Mouse (Mus musculus): ENCODE data around the gene Cped1.
A peak's percentile ranks its signal among the peaks of the same experiment; 100 is the strongest.
"Not testable (repeated sequence)": the region's sequence is repeated elsewhere in the genome, so short reads cannot be mapped to it uniquely, and the experiment has no call there.

Gene Cped1

DNA sequence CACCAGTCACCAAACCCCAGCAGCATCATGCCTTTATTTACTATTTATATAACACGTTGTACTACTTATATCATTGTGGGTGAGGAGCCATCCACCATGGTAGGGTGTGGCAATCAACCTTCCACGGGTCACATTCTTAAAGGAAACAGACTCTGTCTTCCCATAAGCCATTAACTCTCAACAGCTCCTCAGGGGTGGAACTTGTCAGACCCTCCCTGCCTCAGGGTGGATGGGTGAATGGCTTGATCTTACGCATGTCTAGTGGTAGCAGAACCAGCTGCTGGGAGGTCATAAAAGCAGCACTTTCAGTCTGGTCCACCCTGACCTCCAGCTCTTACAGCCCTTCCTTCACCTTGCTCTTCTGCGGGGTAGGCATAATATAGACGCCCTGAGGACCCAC lies 100.3 kb downstream of the Cped1 start:
- DNase-seq (ENCODE audit: low spot score) = no peak

DNA sequence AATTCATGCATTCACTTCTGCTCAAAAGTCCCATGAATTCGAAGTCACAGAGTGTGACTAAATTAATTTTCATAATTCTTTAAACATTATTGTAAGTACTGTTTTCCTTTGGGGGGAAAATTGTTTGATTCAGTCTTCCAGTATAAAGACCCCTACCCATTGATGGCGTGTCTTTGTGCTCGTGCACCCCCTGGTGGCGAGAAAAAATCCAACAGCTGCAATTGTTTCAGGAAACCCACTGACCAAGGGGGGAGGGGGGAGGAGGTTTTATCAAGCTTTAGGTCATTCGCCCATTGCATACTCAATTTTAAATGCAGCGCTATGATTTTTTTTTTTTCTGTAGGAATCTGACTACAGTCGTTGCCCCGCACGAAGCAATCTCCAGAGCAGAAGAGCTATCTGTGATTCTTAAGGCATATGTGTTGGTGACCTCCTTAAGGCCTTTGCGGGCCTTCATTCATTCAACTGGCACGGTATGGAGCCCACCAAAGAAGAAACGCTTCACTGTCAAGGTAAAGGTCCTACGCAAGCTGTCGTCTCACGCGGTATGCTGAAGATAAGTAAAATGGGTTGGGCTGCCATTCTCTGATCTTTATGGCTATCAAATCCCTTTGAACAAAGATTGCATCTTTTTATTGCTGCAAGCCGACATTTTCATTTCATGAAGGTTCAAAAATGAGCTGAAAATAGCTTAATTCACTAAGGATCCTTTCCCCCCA lies 102.8 kb downstream of the Cped1 start:
- DNase-seq (ENCODE audit: low spot score) = peak; percentile 30

DNA sequence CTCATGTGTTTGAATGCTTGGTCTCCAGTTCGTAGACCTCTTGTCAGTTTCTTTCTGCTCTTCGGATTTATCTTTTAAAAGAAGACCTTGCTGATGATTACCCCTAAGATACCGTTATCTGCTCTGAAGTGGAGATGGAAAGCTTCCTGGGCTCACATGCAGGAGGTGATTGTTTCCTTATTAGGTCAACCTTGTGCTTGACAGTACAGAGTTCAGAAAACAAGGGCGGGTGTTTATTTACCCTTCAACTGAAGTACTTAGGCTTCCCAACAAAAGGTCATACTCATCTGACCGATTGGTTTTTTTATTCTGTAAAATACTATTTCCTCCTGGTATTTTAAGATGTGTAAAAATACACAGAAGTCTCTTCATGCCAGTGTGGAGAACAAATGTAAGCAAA lies 106.1 kb downstream of the Cped1 start:
- DNase-seq (ENCODE audit: low spot score) = no peak

DNA sequence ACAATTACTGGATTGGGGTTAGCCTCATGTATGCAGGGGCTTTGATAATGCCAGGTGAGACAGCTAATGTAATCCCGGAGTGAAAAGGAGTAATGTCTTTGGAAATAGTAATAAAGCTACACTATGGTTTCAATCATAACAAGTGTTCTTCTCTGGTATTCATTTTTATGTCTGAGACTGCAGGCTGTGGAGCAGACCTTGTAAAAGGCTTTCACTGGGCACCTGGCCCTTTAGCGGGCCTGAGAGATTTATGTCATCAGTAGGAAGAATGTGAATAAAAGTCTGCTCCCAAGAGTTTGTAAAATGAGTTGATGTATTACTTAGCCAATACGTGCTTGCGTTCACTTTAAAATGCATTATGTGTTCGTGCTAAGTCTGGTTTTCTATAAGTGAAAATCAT lies 108.1 kb downstream of the Cped1 start:
- DNase-seq (ENCODE audit: low spot score) = no peak

DNA sequence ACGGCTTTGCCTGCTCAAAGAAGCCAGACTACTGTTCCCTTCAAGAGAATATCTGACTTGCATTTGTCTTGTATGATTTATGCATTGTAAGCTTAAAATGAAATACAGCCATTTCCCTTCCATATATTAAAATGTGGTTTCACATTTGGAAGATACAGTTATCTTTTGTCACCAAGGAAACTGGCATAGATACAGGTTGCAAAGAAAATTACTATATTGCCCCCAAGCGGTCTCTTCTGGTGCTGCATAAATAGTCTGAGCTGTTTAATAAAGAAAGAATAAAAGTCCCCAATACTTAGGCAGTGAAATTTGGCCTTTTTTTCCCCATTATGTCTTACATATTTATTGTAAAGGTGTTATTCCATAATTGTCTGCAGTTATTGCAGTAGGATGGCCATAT lies 112.0 kb downstream of the Cped1 start:
- peak; percentile 18 for DNase-seq (ENCODE audit: low spot score)

DNA sequence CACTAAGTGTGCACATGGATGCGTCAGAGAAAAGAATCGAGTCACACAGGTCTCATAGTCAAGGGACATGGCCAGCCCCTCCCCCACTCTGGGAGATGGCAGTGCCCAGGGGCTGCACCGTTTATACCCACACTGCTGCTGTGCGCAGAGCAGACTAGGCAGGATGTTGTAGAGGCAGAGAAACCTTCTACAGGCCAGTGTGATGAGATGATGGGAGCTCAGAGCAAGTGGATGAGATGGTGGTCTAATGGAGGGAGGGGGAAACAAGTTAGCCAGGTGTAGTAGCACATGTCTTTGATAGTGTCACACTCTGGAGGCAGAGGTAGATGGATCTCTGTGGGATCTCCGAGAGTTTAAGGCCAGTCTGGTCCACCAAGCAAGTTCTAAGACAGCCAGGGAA lies 114.1 kb downstream of the Cped1 start:
- no peak for DNase-seq (ENCODE audit: low spot score)

DNA sequence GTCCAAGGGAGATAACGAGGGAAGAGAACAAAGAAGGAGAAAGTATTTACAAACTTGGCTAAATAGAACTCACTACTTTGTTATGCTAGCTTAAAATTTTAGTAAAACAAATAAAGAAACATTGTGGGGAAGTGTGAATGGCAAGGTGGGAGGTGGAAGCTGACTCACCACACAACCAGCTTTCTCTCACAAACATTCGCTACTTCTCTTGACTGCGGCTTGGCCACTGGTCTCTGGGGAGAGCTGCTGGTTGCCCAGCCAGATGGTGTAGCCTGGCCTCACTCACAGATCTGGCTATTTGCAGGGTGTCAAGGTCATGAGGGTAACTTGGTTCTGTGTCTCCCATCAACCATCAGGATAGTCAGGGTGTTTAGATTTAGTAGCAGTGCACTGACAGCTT lies 116.2 kb downstream of the Cped1 start:
- no peak for DNase-seq (ENCODE audit: low spot score)

DNA sequence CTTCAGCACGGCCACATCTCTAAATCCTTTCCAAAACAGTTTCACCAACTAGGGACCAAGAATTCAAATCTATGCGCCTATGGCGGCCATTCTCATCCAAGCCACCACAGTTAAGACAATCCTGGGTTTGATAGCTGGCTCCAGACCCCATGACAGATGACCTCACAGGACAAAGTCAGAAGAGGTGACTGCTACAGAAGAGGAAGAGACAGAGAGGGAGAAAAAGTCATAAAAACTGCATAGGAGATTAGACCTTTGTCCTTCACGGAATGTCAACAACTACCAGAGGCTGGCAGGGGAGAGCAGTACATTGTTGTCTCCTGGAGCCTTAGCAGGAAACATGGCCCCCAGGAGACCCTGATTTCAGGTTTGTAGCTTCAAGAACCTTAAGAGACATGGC lies 117.0 kb downstream of the Cped1 start:
- DNase-seq (ENCODE audit: low spot score) = no peak

DNA sequence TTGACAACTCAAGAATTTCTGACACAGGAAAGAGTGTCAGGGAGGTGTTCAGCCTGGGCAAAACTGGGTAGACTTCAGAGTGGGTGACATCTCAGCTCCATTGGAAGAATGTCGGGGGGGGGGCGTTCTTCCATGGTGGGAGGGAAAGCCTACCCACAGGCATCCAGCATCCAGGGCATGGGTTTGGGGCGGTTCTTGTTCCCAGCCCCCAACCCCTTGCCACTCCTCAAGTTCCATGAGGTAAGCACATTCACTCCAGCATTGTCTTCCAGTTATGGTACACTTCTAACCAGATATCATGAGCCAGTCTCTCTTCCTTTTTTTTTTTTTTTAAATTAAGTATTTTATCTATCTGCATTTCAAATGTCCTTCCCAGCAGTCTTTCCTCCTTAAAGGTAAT lies 118.0 kb downstream of the Cped1 start:
- no peak for DNase-seq (ENCODE audit: low spot score)

DNA sequence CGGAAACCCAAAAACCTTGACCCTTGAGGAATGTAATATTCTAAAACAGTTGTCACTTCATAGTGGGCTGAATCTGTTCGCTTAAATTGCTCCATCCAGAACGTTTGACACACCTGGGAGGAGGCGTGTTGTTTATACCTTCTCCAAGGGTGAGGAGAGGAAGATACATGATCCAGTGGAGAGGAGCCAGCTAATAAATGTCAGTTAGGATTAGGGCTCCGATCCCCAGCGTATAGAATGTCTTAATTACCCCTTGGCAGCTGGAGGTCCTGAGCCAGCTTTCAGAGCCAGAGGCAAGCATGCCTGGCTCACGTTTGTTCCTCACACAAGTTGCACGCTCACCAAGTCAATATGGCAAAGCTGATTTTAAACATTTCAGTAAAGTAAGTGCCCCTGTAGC lies 118.5 kb downstream of the Cped1 start:
- DNase-seq (ENCODE audit: low spot score) = no peak

DNA sequence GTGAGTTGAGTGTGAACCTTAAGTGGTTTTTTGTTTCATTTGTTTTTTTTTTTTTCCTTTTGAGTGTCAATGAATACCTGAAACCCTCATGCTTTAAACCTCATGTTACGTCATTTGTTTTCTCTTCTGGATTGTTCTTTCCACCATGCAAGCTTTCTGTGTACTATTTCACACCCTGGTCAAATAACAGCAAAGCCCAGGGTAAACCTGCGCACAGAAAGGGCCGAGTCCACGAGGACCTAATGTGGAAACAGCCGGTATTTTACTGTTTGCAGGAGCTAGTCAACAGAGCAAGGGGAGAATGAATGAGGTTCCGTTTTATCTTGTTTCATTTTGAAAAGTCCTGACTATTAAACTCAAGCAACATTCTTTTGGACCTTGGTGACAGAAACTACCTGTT lies 128.4 kb downstream of the Cped1 start:
- no peak for DNase-seq (ENCODE audit: low spot score)

DNA sequence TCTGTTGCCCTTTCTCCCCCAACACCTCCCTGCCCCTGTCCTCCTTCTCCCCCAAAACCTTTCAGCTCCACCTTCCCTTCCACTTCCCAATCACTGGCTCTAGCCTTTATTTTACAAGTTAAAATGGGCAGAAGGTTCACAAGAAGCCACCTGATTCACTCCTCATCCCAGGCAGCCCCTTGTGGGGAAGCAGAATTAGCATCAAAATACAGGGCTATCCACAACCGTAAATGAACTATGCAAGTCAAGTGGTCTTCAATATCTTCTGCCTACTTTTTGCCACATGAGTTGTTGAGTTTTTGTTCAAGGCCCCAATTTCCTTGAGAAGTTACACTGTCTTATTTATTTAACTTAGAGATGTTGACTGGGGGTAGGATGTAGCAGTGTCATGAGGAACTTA lies 131.0 kb downstream of the Cped1 start:
- DNase-seq (ENCODE audit: low spot score) = no peak

DNA sequence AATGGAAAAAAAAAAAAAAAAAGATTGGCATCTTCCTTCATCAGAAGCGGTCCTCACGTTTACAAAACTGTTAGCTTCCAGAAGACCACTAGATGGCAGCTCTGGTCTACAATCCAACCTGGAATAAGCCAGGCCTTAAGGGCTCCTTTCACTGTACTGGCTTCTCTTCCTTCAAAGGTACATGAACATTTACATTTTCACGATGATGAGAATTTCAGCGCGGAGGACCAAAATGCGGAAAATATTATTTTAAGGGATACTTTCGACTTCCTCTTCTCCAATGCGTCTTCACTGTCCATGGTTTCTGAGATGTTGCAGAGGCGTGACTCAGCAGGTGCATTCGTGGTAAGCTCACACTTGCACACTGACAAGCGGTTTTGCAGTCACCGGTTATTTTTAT lies 136.4 kb downstream of the Cped1 start:
- DNase-seq (ENCODE audit: low spot score) = peak; percentile 44

DNA sequence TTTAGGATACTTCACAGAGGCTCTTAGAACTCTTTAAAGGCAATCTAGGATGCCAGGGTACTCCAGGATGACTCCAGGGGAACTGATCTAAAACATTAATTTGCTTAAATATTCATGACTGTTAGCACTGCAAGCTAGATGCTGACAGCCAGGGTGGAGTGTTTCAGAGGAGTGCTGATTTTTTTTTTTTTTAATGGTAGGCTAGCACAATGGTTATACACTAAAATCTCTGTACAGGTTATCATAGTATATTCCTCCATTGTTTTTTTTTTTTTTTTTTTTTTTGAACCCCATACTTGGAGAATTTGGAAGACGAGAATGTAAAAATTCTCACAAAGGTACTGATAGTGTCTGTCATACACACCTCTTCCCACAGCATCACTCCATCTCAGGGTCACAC lies 137.0 kb downstream of the Cped1 start:
- no peak for DNase-seq (ENCODE audit: low spot score)

DNA sequence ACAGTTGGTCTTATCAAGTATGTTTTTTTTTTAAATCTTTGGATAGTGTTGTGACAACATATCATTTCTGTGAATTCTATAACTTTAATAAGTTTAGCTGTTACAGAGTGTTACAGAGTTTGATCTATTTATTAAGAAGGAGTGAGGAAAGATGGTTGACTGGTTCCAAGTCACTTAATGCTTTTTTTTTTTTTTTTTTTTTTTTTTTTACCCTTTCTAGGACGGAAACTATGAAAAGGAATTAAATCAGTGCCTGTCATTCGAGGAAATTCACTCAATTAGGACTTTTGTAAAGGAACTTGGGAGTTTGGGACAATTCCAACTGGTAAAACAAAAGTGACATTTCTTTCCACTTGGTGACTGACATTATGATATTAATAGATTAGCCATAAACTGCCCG lies 137.6 kb downstream of the Cped1 start:
- DNase-seq (ENCODE audit: low spot score) = no peak

DNA sequence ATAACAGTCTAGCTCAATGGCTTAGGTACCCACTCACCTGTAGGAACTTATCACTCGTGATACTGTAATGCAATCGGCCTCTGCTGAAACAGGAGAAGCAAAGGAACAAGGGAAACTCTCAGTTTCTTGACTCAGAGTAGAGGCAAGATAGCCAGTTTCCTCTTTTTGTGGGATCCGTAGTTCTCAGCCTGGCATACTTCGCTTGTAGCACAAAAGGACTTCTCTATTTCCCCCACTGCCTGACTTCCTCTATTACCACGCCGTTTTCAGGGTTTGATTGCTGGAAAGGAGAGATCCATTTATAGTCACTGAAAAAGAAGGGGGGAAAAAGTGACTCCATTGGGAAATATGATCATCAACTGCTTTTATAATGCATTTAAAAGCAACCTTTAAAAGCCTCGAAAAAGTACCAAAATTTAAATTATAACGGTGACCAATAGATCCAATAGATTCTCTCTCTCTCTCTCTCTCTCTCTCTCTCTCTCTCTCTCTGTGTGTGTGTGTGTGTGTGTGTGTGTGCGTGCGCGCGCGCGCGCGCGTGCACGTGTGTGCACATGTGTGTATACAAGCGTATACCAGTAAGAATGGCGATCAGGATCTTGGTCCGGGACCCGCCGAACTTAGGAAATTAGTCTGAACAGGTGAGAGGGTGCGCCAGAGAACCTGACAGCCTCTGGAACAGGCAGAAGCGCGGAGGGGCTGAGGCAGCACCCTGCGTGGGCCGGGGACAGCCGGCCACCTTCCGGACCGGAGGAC lies 139.0 kb downstream of the Cped1 start:
- not testable (repeated sequence) for DNase-seq (ENCODE audit: low spot score)

DNA sequence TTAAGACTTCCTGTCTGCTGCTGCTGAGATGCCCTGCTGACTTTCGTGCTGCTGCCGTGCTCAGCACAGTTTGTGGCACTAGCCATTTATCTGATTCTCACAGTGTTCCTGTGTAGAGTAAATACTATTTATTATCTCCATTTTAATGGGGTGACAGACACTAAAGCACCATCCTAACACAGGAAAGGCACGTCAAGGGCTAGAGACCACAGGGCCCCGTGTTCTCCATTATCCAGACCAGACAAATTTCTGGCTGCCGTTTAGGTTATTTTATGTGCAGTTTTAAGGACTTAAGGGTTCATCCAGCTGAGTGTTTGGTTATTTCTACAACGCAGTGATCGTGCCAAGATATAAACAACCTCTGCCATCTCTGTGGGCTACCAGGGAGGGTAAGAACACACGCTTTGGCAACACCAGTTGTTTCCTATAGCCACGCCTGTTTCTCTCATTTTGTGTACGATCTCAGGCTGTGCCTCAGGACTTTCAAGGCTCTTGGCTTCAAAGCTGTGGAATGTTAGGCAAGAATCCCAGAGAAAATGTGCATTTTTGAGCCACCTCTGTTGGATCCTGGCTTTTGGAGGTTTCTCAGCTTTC lies 149.4 kb downstream of the Cped1 start:
- DNase-seq (ENCODE audit: low spot score) = no peak

DNA sequence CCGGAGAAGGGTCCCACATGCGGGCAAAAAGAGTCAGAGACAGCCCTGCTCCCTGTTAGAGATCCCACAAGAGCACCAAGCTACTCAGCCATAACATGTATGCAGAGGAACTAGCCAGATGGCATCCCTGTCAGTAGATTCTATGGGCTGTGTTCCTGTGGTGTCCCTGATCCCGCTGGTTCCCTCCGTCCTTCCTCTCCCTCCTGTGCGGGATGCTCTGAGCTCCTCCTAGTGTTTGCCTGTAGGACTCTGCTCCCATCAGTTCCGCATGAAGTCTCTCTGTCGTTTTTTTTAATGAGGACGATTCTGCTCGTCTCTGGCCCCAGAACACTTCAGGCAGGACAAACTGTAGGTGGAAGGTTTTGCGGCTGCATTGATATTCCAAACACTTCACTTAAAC lies 151.1 kb downstream of the Cped1 start:
- no peak for DNase-seq (ENCODE audit: low spot score)

DNA sequence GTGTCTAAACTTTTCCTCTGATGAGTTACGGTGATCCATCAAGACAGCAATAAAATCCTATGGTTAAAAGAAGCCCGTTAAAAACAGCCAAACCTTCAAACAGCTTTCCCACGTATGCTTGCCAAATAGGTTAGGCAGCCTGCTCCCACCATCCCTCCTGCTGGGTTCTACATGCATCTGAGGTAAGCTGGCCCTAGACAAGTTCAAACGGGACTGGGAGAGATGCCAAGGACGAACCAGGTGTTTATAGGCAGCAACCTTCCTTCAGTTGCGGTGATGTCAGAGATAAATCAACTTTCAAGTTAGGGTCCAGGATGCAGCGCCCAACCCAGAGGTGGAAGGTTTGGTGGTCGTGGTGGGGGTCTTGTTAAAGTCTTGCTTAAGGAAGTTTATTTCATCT lies 155.1 kb downstream of the Cped1 start:
- no peak for DNase-seq (ENCODE audit: low spot score)

DNA sequence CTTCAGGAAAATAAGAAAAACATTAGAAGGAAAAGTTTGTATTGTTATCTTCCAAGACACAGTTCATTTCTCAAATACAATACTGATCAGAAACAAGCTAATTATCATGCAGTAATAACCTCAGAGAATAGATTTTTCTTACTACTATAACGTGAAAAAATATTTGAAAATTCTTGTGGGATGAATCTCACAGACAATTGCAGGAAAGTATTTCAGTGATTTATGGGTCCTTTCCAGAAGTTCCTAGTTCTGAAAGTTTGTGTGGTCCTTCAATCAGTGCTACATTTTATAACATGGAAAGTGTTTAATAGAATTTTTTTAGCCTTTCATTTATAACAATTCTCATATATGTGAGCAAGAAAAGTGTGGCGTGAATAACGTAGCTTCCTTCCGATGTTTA lies 161.5 kb downstream of the Cped1 start:
- DNase-seq (ENCODE audit: low spot score) = no peak

DNA sequence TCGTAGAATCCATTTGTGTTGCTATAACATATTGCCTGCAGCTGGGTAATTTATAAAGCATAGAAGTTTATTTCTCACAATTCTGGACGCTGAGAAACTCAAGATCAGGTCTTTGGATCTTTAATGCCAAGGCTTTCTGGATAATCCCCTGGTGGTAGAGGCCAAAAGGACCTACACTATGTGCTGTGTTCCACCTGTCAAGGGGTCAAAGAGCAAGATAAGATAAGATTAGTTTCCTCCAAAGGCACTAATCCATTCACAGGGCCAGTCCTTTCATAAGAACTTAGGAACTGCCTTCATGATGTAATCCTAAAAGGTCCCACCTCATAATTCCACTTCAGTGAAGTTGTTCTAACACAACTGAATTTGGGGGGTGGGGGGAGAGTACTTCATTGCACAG lies 162.8 kb downstream of the Cped1 start:
- no peak for DNase-seq (ENCODE audit: low spot score)

DNA sequence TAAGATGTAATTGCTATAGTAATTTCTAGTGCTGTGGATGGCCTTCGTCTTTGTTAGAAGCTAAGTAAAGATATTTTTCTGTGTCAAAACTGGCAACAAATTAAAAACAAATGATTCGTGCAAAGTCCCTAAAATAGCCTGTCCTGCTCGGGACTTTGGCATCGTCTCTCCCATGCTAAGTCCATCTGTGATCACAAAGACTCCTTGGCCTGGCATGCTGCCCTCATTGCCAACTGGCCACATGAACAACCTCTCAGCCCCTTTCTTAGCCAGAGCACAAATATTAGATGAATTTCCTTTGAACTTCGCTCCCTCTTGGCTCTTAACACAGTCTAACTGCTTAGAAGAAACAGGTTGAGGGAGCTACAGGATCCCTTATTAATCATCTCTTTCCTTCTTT lies 171.7 kb downstream of the Cped1 start:
- DNase-seq (ENCODE audit: low spot score) = peak; percentile 9

DNA sequence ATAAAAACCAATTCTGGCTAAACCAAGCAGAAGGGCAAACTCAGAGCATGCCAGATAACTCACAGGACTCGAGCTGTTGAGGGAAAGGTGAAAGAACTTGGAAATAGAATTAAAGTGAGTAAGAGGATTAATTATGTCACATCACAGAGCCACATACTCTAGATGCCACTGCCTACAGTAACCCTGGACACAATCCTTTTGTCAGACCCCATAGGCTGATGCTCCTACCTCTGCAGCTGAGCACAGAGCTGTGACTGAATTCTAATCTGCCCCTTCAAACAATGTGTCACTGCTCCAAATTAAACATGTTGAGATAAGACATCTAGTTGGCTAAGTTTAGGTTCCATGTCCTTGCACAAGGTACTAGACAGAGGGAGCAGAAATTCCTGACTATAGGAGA lies 176.2 kb downstream of the Cped1 start:
- no peak for DNase-seq (ENCODE audit: low spot score)

DNA sequence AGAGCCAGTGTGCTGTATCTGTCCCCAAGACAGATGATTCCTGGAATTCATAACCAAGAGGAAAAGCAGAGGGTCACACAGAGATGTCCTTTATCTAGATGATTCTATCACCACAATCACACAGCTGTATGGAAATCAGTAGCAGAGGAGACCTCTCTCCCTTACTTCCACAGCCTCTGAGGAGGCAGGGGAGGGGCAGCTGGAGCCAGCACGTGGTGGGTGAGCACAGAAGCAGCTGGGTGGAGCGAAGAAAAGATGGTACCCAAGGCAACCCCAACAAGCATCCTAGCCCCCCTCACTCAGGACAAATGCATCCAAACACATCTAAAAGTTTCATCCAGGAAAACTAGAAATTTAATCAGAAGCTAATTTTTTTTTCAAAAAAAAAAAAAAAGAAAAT lies 182.7 kb downstream of the Cped1 start:
- no peak for DNase-seq (ENCODE audit: low spot score)

All from urinary bladder, postnatal 14 days (tissue).